Mouse (Mus musculus): ENCODE results near the gene Ssbp2.

The Ssbp2 gene

GRCm38 (mm10) chr13:91459896-91460620 is at the start of gene Ssbp2:
Ssbp2 (plus strand) TSS chr13:91460283.
- DNase-seq (ENCODE audit: low read depth, low spot score), result peak; percentile 50

GRCm38 (mm10) chr13:91413752-91414503 is 46.2 kb upstream of the Ssbp2 start:
- peak; percentile 52 for DNase-seq (ENCODE audit: low read depth, low spot score)

GRCm38 (mm10) chr13:91415896-91416295 is 44.2 kb upstream of the Ssbp2 start:
- DNase-seq (ENCODE audit: low read depth, low spot score), result no peak

GRCm38 (mm10) chr13:91416698-91417097 is 43.4 kb upstream of the Ssbp2 start:
- DNase-seq (ENCODE audit: low read depth, low spot score), result no peak

- DNase-seq (ENCODE audit: low read depth, low spot score), result peak; percentile 78
These were observed 38.6 kb upstream of the Ssbp2 start for GRCm38 (mm10) chr13:91421387-91421949.

- no peak for DNase-seq (ENCODE audit: low read depth, low spot score)
These were observed 29.2 kb upstream of the Ssbp2 start for GRCm38 (mm10) chr13:91430867-91431266.

- peak; percentile 60 for DNase-seq (ENCODE audit: low read depth, low spot score)
These were observed 28.4 kb upstream of the Ssbp2 start for GRCm38 (mm10) chr13:91431392-91432355.

- peak; percentile 74 for DNase-seq (ENCODE audit: low read depth, low spot score)
These were observed 27.1 kb upstream of the Ssbp2 start for GRCm38 (mm10) chr13:91433021-91433420.

GRCm38 (mm10) chr13:91437931-91438330 is 22.2 kb upstream of the Ssbp2 start:
- DNase-seq (ENCODE audit: low read depth, low spot score), result no peak

- DNase-seq (ENCODE audit: low read depth, low spot score), result no peak
These were observed 18.6 kb upstream of the Ssbp2 start for GRCm38 (mm10) chr13:91441476-91441875.

- DNase-seq (ENCODE audit: low read depth, low spot score), result peak; percentile 54
These were observed 13.4 kb upstream of the Ssbp2 start for GRCm38 (mm10) chr13:91446728-91447127.

- peak; percentile 30 for DNase-seq (ENCODE audit: low read depth, low spot score)
These were observed 11.1 kb upstream of the Ssbp2 start for GRCm38 (mm10) chr13:91448936-91449335.

GRCm38 (mm10) chr13:91451405-91452166 is 8.5 kb upstream of the Ssbp2 start:
- DNase-seq (ENCODE audit: low read depth, low spot score), result no peak

GRCm38 (mm10) chr13:91452269-91452668 is 7.8 kb upstream of the Ssbp2 start:
- no peak for DNase-seq (ENCODE audit: low read depth, low spot score)

GRCm38 (mm10) chr13:91453236-91453635 is 6.8 kb upstream of the Ssbp2 start:
- no peak for DNase-seq (ENCODE audit: low read depth, low spot score)

GRCm38 (mm10) chr13:91456041-91456440 is 4.0 kb upstream of the Ssbp2 start:
- DNase-seq (ENCODE audit: low read depth, low spot score), result no peak

GRCm38 (mm10) chr13:91456735-91457134 is 3.3 kb upstream of the Ssbp2 start:
- DNase-seq (ENCODE audit: low read depth, low spot score), result no peak

- DNase-seq (ENCODE audit: low read depth, low spot score), result no peak
These were observed 2.1 kb upstream of the Ssbp2 start for GRCm38 (mm10) chr13:91457974-91458373.

- no peak for DNase-seq (ENCODE audit: low read depth, low spot score)
These were observed 594 bp upstream of the Ssbp2 start for GRCm38 (mm10) chr13:91459489-91459888.

- peak; percentile 99 for DNase-seq (ENCODE audit: low read depth, low spot score)
These were observed 670 bp downstream of the Ssbp2 start for GRCm38 (mm10) chr13:91460621-91461284.
